ENCODE assay signal across 7 mouse cellular contexts in genomic region chr9:55937664-55938617, GRCm38 (mm10). TPM values are rescaled to one million over a fixed set of nuclear protein-coding genes. Genes with fewer than 3 reads are reported as not detected.
DNase-seq lines count a peak whose midpoint lies in the region; ATAC-seq and TF ChIP-seq lines count a peak whose summit lies in the region.

Gene Scaper, minus strand, starts transcription at chr9:55938119.

- peak within 1 kb of the TSS; percentile 85 for H3K9ac ChIP-seq in intestine, postnatal 0 days (ENCODE audit: low read depth, low read length)
- H3K9ac ChIP-seq in midbrain, embryonic 12.5 days (replicated peaks), result peak within 1 kb of the TSS; percentile 82

- no peaks in the 10 kb centered on the region for H3K36me3 ChIP-seq in intestine, postnatal 0 days (ENCODE audit: control insufficient read depth, insufficient read depth)
- no peaks in the 10 kb centered on the region for H3K36me3 ChIP-seq in midbrain, embryonic 12.5 days
- H3K36me3 ChIP-seq in small intestine, adult 2 months (ENCODE audit: control insufficient read depth, insufficient read depth, low read length), result no peaks in the 10 kb centered on the region

- peak; percentile 78 for DNase-seq in adrenal gland, adult 8-10 months
- peak; percentile 96 for DNase-seq in embryo, embryonic 9.5 days (ENCODE audit: extremely low spot score)
- DNase-seq in gastrocnemius, postnatal 4 days (ENCODE audit: low spot score in 2 of 2), result peak; percentile 76 to 85
- DNase-seq in left cerebral cortex, postnatal 4 days, result peak; percentile 90

- TF ChIP-seq CTCF in intestine, postnatal 0 days (IDR thresholded peaks at IDR 0.05; ENCODE audit: low read depth), result peak; percentile 68
- TF ChIP-seq CTCF in small intestine, adult 2 months (IDR thresholded peaks at IDR 0.05; ENCODE audit: extremely low read depth, insufficient read length, insufficient replicate concordance, low read depth, low read length), result no peak

- no peaks in the 10 kb centered on the region for H3K9me3 ChIP-seq in intestine, postnatal 0 days (ENCODE audit: control insufficient read depth)
- H3K9me3 ChIP-seq in midbrain, embryonic 12.5 days, result no peaks in the 10 kb centered on the region

- peak; percentile 97 for ATAC-seq in intestine, postnatal 0 days
- ATAC-seq in midbrain, embryonic 12.5 days (ENCODE audit: low FRiP score, low read depth), result peak; percentile 97

- peak within 1 kb of the TSS; percentile 68 for H3K27ac ChIP-seq in intestine, postnatal 0 days (ENCODE audit: low read depth, low read length)
- peak within 1 kb of the TSS; percentile 80 for H3K27ac ChIP-seq in midbrain, embryonic 12.5 days (replicated peaks)
- H3K27ac ChIP-seq in small intestine, adult 2 months (ENCODE audit: insufficient read depth, low read depth, low read length), result peak within 1 kb of the TSS; percentile 87

- peak within 1 kb of the TSS; percentile 83 for H3K4me2 ChIP-seq in intestine, postnatal 0 days (replicated peaks; ENCODE audit: low read depth)
- peak within 1 kb of the TSS; percentile 63 for H3K4me2 ChIP-seq in midbrain, embryonic 12.5 days (replicated peaks)

- H3K4me3 ChIP-seq in intestine, postnatal 0 days (ENCODE audit: low read depth, low read length), result peak within 1 kb of the TSS; percentile 84
- peak within 1 kb of the TSS; percentile 82 for H3K4me3 ChIP-seq in midbrain, embryonic 12.5 days
- H3K4me3 ChIP-seq in small intestine, adult 2 months (ENCODE audit: low read depth, low read length), result peak within 1 kb of the TSS; percentile 75

- no peaks in the 10 kb centered on the region for H3K27me3 ChIP-seq in intestine, postnatal 0 days (replicated peaks; ENCODE audit: control insufficient read depth, insufficient read depth, low read length)
- H3K27me3 ChIP-seq in midbrain, embryonic 12.5 days, result no peaks in the 10 kb centered on the region
- H3K27me3 ChIP-seq in small intestine, adult 2 months (ENCODE audit: control insufficient read depth, insufficient read depth, low read length), result no peaks in the 10 kb centered on the region

- WGBS in intestine, postnatal 0 days, result under 1% methylated on average over 56 of the region's 60 CpGs
- under 1% methylated on average over 48 of the region's 60 CpGs for WGBS in midbrain, embryonic 12.5 days
- under 1% methylated on average over 60 of the region's 60 CpGs for WGBS in small intestine, adult 2 months

- intact Hi-C loops in left cerebral cortex, postnatal 4 days (cut with DNase I), result no loop called here

- TF ChIP-seq POLR2A in small intestine, adult 2 months (IDR thresholded peaks at IDR 0.05; ENCODE audit: low read depth, low read length), result peak; percentile 57

- 0 out of 2 replicates have a peak, but pooled peaks cover 3% of the 10 kb centered on the region for H3K4me1 ChIP-seq in intestine, postnatal 0 days (replicated peaks; ENCODE audit: control insufficient read depth, insufficient read depth, low read length)
- H3K4me1 ChIP-seq in midbrain, embryonic 12.5 days, result peaks cover 21% of the 10 kb centered on the region
- H3K4me1 ChIP-seq in small intestine, adult 2 months (ENCODE audit: control insufficient read depth, insufficient read depth, insufficient read length, low read length), result peaks cover 4% of the 10 kb centered on the region; the same call in 1 of the 2 replicates

RNA-seq across cellular contexts. Expression of gene Scaper, which starts in this region (rescaled TPM):
- 10 to 100 TPM; 11.4 to 20.1 (median 14.3) TPM for total RNA-seq in adrenal gland, adult 8-10 months (2022)
- 10 to 100 TPM; 14.1 to 14.3 TPM for total RNA-seq in gastrocnemius, postnatal 4 days (2021)
- 5.2 and 6.3 TPM in 2 replicates for polyA plus RNA-seq in intestine, postnatal 0 days (2015; fragmentation: Nextera tagmentation; extraction: Ambion mirVana)
- 10 to 100 TPM; 70.0 to 70.1 TPM for total RNA-seq in left cerebral cortex, postnatal 4 days (2021)
- 20.5 and 22.6 TPM in 2 replicates for polyA plus RNA-seq in midbrain, embryonic 12.5 days (2016; fragmentation: Nextera tagmentation; extraction: Ambion mirVana)
- 1.3 and 2.6 TPM in 2 replicates for polyA plus RNA-seq in small intestine, adult 2 months (2012; rRNA removed)

Comparison
In these comparisons a context has a peak if more than half of its experiments do, and no peak if none do; other contexts are left out.
1. Peak in every context shown above with its lines: DNase-seq, ATAC-seq, H3K4me3 ChIP-seq and H3K27ac ChIP-seq.